Mouse (Mus musculus) liver, embryonic 14.5 days (tissue): Measurements from ENCODE around the gene Samhd1. TPM values are rescaled to one million over a fixed set of nuclear protein-coding genes. Genes with fewer than 3 reads are reported as not detected.

ENCODE experiments used
- ATAC-seq: fragments of 200-750 bp; cut with Nextera tagmentation; 2 replicates; pipeline ENCODE4 v1.8.0; 2017; ENCODE audit warnings: moderate number of reproducible peaks, mild to moderate bottlenecking, moderate library complexity; ENCODE audit not compliant: insufficient read depth
- DNase-seq, 3 experiments: peaks; one replicate each; pipeline ENCODE4 v3.0.0-alpha.2; 2012 to 2013; ENCODE audit warnings: low read depth in 3 of 3, low spot score in 3 of 3
- H3K27ac ChIP-seq: fragments of 300-500 bp; sonication (generic); 2 replicates; pipeline ENCODE4 v1.5.1; 2014; ENCODE audit warnings: moderate library complexity, mild to moderate bottlenecking, control low read depth, inconsistent platforms
- H3K27me3 ChIP-seq: fragments of 300-500 bp; sonication (generic); 2 replicates; pipeline ENCODE4 v1.6.1; 2014; ENCODE audit warnings: mild to moderate bottlenecking, low read length, moderate library complexity; ENCODE audit not compliant: control insufficient read depth, insufficient read depth
- H3K36me3 ChIP-seq: fragments of 300-500 bp; sonication (generic); replicated peaks from 2 replicates; pipeline ENCODE4 v1.6.1; 2014; ENCODE audit warnings: low read depth; ENCODE audit not compliant: control insufficient read depth, insufficient read depth
- H3K4me1 ChIP-seq, 2 experiments: fragments of 200-500 bp in 1 of 2; fragments of 300-500 bp in 1 of 2; sonication (generic) in 1 of 2; replicated peaks; 2 replicates each; pipeline ENCODE4 v1.6.1; 2012 to 2014; ENCODE audit warnings: antibody characterized with exemption in 1 of 2, inconsistent platforms in 1 of 2, low read length in 1 of 2; ENCODE audit not compliant: control insufficient read depth in 2 of 2, insufficient read depth in 2 of 2
- H3K4me2 ChIP-seq: fragments of 300-500 bp; sonication (generic); 2 replicates; pipeline ENCODE4 v1.6.1; 2014; ENCODE audit warnings: low read depth, mild to moderate bottlenecking, control low read depth, moderate library complexity
- H3K4me3 ChIP-seq, 2 experiments: fragments of 200-500 bp in 1 of 2; fragments of 300-500 bp in 1 of 2; sonication (generic) in 1 of 2; 2 replicates each; pipeline ENCODE4 v1.5.1; 2012 to 2014; ENCODE audit warnings: low read depth in 2 of 2, low read length in 2 of 2, mild to moderate bottlenecking in 2 of 2, control low read depth in 1 of 2, inconsistent platforms in 1 of 2, moderate library complexity in 1 of 2; ENCODE audit not compliant: insufficient read depth in 1 of 2
- H3K9ac ChIP-seq: fragments of 300-500 bp; sonication (generic); replicated peaks from 2 replicates; pipeline ENCODE4 v1.6.1; 2014; ENCODE audit warnings: mild to moderate bottlenecking, control low read depth, moderate library complexity
- H3K9me3 ChIP-seq: fragments of 300-500 bp; sonication (generic); 2 replicates; pipeline ENCODE4 v1.6.1; 2016; ENCODE audit warnings: low read length, mixed read lengths; ENCODE audit not compliant: control insufficient read depth
- CTCF ChIP-seq: IDR thresholded peaks from 2 replicates; pipeline ENCODE4 v1.5.1; 2016; ENCODE audit warnings: antibody characterized with exemption, low read depth, control low read depth
- EP300 ChIP-seq: IDR thresholded peaks from 2 replicates; pipeline ENCODE4 v1.6.1; 2016; ENCODE audit warnings: antibody characterized with exemption, low read depth
- WGBS: fragments of 180-500 bp; shearing (Covaris S2); extraction: QIAGEN DNeasy Blood & Tissue Kit; methylation state at CpG from one replicate; pipeline ENCODE4 v1.1.7; 2014; ENCODE audit not compliant: insufficient replicate concordance; 5-methylcytosine and 5-hydroxymethylcytosine counted together
- polyA plus RNA-seq, 2 experiments: library from polyadenylated mRNA; depleted of rRNA in 1 of 2; stranded (reverse) in 1 of 2; unstranded in 1 of 2; fragments of >200 nt; fragmentation: Nextera tagmentation in 1 of 2; extraction: Ambion mirVana in 1 of 2; gene quantifications; 2 replicates each; pipeline versions ENCODE4 v1.2.1 to v1.2.3; 2012 to 2014

Samhd1 gene
- polyA plus RNA-seq, 2 experiments: 11.9 to 18.0 TPM

- TF ChIP-seq CTCF (no peak), EP300 (no peak)
- no peak for DNase-seq
- no peak overlapping the region for H3K9ac ChIP-seq
- H3K4me2 ChIP-seq: no peak overlapping the region
- H3K27ac ChIP-seq: no peak overlapping the region
- H3K9me3 ChIP-seq: no peaks in the 10 kb centered on the region
- H3K36me3 ChIP-seq: peaks cover 11% of the 10 kb centered on the region
- H3K4me1 ChIP-seq: no peaks in the 10 kb centered on the region
- no peaks in the 10 kb centered on the region for H3K27me3 ChIP-seq
- ATAC-seq: no peak
- H3K4me3 ChIP-seq: no peak overlapping the region
- WGBS: 81% methylated on average over 8 of the region's 8 CpGs
Measured at GRCm38 (mm10) chr2:157104454-157104853, 30.6 kb downstream of the Samhd1 start.

GRCm38 (mm10) chr2:157102256-157102655, 32.8 kb downstream of the Samhd1 start:
- Histone ChIP-seq H3K4me2 (no peak overlapping the region), H3K27ac (no peak overlapping the region), H3K4me3 (no peak overlapping the region), H3K9ac (no peak overlapping the region), H3K4me1 (no peaks in the 10 kb centered on the region), H3K36me3 (peaks cover 8% of the 10 kb centered on the region), H3K27me3 (no peaks in the 10 kb centered on the region), H3K9me3 (no peaks in the 10 kb centered on the region)
- 70% methylated on average over 2 of the region's 2 CpGs for WGBS
- ATAC-seq: no peak
- DNase-seq: no peak
- no peak for TF ChIP-seq EP300
- no peak for TF ChIP-seq CTCF

GRCm38 (mm10) chr2:157101650-157102049, 33.4 kb downstream of the Samhd1 start:
- no peaks in the 10 kb centered on the region for H3K4me1 ChIP-seq
- H3K4me2 ChIP-seq: no peak overlapping the region
- H3K36me3 ChIP-seq: peaks cover 8% of the 10 kb centered on the region
- TF ChIP-seq EP300 (no peak), CTCF (no peak)
- no peak overlapping the region for H3K4me3 ChIP-seq
- DNase-seq: no peak
- 88% methylated on average over 9 of the region's 9 CpGs for WGBS
- H3K27me3 ChIP-seq: no peaks in the 10 kb centered on the region
- H3K27ac ChIP-seq: no peak overlapping the region
- ATAC-seq: no peak
- no peaks in the 10 kb centered on the region for H3K9me3 ChIP-seq
- H3K9ac ChIP-seq: no peak overlapping the region

GRCm38 (mm10) chr2:157100319-157100605, 34.8 kb downstream of the Samhd1 start:
- Histone ChIP-seq H3K4me1 (no peaks in the 10 kb centered on the region), H3K9ac (no peak overlapping the region), H3K4me3 (no peak overlapping the region), H3K27ac (no peak overlapping the region), H3K36me3 (peaks cover 8% of the 10 kb centered on the region), H3K9me3 (no peaks in the 10 kb centered on the region), H3K27me3 (no peaks in the 10 kb centered on the region), H3K4me2 (no peak overlapping the region)
- ATAC-seq: no peak
- TF ChIP-seq CTCF: no peak
- 84% methylated on average over 12 of the region's 12 CpGs for WGBS
- no peak for DNase-seq

- H3K27me3 ChIP-seq: no peaks in the 10 kb centered on the region
- H3K4me2 ChIP-seq: no peak overlapping the region
- H3K9me3 ChIP-seq: no peaks in the 10 kb centered on the region
- ATAC-seq (no peak), DNase-seq (no peak)
- TF ChIP-seq CTCF (no peak), EP300 (no peak)
- H3K36me3 ChIP-seq: peaks cover 8% of the 10 kb centered on the region
- no peak overlapping the region for H3K27ac ChIP-seq
- no peak overlapping the region for H3K9ac ChIP-seq
- 68% methylated on average over 12 of the region's 12 CpGs for WGBS
- no peak overlapping the region for H3K4me3 ChIP-seq
- H3K4me1 ChIP-seq: no peaks in the 10 kb centered on the region
Measured at GRCm38 (mm10) chr2:157099532-157100318, 35.3 kb downstream of the Samhd1 start.
